Mouse (Mus musculus) heart, postnatal 10 days (tissue): Measurements from ENCODE around the gene Emilin2. TPM values are rescaled to one million over a fixed set of nuclear protein-coding genes. Genes with fewer than 3 reads are reported as not detected.

Experiments
- DNase-seq, 2 experiments: peaks; one replicate each; pipeline ENCODE4 v3.0.0; 2021
- intact Hi-C: fragments of 180-260 bp; cut with DNase I; formaldehyde crosslinking; loops from one replicate; pipeline ENCODE4 v1.15.1; 2025
- total RNA-seq, 2 experiments: library from RNA; stranded (reverse); gene quantifications; 2 replicates each; pipeline ENCODE4 v1.2.3; 2021

The Emilin2 gene
- total RNA-seq, 2 experiments from 2014 or later, result 185 to 196 TPM

GRCm38 (mm10) chr17:71209936-71210335 lies 101.8 kb downstream of the Emilin2 start:
- intact Hi-C loops, result no loop called here
- no peak for DNase-seq

- intact Hi-C loops, result no loop called here
- DNase-seq, result no peak
Observed at GRCm38 (mm10) chr17:71208921-71209320, 102.9 kb downstream of the Emilin2 start.

- intact Hi-C loops, result no loop called here
- DNase-seq, result no peak
Observed at GRCm38 (mm10) chr17:71208376-71208775, 103.4 kb downstream of the Emilin2 start.

GRCm38 (mm10) chr17:71207268-71207667 lies 104.5 kb downstream of the Emilin2 start:
- DNase-seq, result no peak
- intact Hi-C loops, result no loop called here

GRCm38 (mm10) chr17:71206136-71206893 lies 105.5 kb downstream of the Emilin2 start:
- intact Hi-C loops, result no loop called here
- no peak for DNase-seq

- intact Hi-C loops, result no loop called here
- no peak for DNase-seq
Observed at GRCm38 (mm10) chr17:71204809-71205091, 107.0 kb downstream of the Emilin2 start.

- no peak for DNase-seq
- intact Hi-C loops, result no loop called here
Observed at GRCm38 (mm10) chr17:71203998-71204808, 107.6 kb downstream of the Emilin2 start.

Other genes starting within 250 kb of the Emilin2 start
- gene Lpin2, start 129.4 kb downstream of the Emilin2 start, total RNA-seq, result 10 to 100 TPM; 11.9 to 14.4 TPM
- 1 to 10 TPM; 1.1 to 2.0 TPM for gene Gm4707, start 147.9 kb upstream of the Emilin2 start, total RNA-seq
- gene Smchd1, start 163.4 kb upstream of the Emilin2 start, total RNA-seq, result 10 to 100 TPM; 28.4 to 28.5 TPM
- 1 to 10 TPM; 8.3 to 9.1 TPM for gene Ndc80, start 214.9 kb upstream of the Emilin2 start, total RNA-seq
- under 1 TPM in 1 of 2 experiments, not detected in 1; 0.31 TPM for gene Spdya, start 240.1 kb upstream of the Emilin2 start, total RNA-seq